ENCODE assay signal across 31 mouse cellular contexts in the genomic region with DNA sequence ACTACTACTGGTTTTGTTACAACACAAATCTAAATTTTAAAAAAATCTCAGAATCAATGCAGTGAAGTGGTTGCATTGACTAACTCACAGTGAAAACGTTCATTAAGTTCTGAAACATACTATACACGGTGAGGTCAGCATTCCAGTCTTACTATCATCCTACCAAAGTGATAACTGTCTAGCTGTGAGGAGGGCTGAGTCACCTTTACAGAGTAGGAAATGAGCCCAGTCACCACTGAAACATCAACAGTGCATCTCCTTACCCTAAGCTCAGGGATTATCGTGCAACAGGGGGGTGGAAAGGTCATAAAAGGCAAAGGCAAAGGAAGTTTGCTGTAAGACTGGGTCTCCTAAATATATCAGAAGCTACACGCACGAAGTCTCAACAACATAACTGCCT.
DNase-seq lines count a peak whose midpoint lies in the region; ATAC-seq and TF ChIP-seq lines count a peak whose summit lies in the region.
"Had no signal": no experiment of that assay in that cellular context is flagged by ENCODE, and none has a peak within 500 bp of the region (broad histone marks: within the 10 kb centered on the region; RNA-seq: fewer than 3 reads in every experiment).

No protein-coding gene starts in this region.

- H3K9me3 ChIP-seq in liver, embryonic 14.5 days (ENCODE audit: control insufficient read depth, low read length): no peaks in the 10 kb centered on the region
- H3K9me3 ChIP-seq in liver, postnatal 0 days (ENCODE audit: low read length): no peaks in the 10 kb centered on the region
- H3K9me3 ChIP-seq in liver, embryonic 15.5 days (replicated peaks): no peaks in the 10 kb centered on the region
- no peaks in the 10 kb centered on the region for H3K9me3 ChIP-seq in forebrain, embryonic 15.5 days
- H3K9me3 ChIP-seq: embryonic facial prominence, embryonic 10.5 days; embryonic facial prominence, embryonic 13.5 days; forebrain, embryonic 10.5 days; forebrain, embryonic 13.5 days; heart, embryonic 12.5 days; heart, embryonic 15.5 days; hindbrain, embryonic 10.5 days had no signal

- no peak overlapping the region for H3K4me2 ChIP-seq in liver, embryonic 14.5 days (ENCODE audit: low read depth)
- no peak overlapping the region for H3K4me2 ChIP-seq in liver, postnatal 0 days (ENCODE audit: low read depth, low read length)
- H3K4me2 ChIP-seq in liver, embryonic 15.5 days: no peak overlapping the region
- no peak overlapping the region for H3K4me2 ChIP-seq in forebrain, embryonic 15.5 days (replicated peaks)
- H3K4me2 ChIP-seq: embryonic facial prominence, embryonic 13.5 days; forebrain, embryonic 13.5 days; heart, embryonic 12.5 days; heart, embryonic 15.5 days; hindbrain, embryonic 14.5 days had no signal

- no peak for TF ChIP-seq CTCF in liver, embryonic 14.5 days (IDR thresholded peaks at IDR 0.05; ENCODE audit: low read depth)
- no peak for TF ChIP-seq CTCF in liver, postnatal 0 days (IDR thresholded peaks at IDR 0.05; ENCODE audit: low read depth)
- no peak for TF ChIP-seq CTCF in Patski (IDR thresholded peaks at IDR 0.05)

- DNase-seq in liver, embryonic 14.5 days (ENCODE audit: low read depth in 3 of 3, low spot score in 3 of 3): no peak
- DNase-seq in liver, postnatal 0 days: no peak
- peak; percentile 17 for DNase-seq in Patski (ENCODE audit: low read depth, low spot score)
- DNase-seq in gastrocnemius, postnatal 36 days: no peak
- DNase-seq in T-cell, adult 2 months (ENCODE audit: low spot score): no peak
- DNase-seq: adrenal gland, adult 8-10 months; adrenal gland, postnatal 25 days; cerebellum, adult 18-20 months; cerebellum, adult 9-10 months; cerebellum, postnatal 14 days; embryo, embryonic 11 days; forebrain, postnatal 0 days; gastrocnemius, adult 2 months; gastrocnemius, postnatal 14 days; heart, adult 18-20 months; heart, postnatal 10 days; heart, postnatal 36 days had no signal

- H3K27me3 ChIP-seq in liver, embryonic 14.5 days (ENCODE audit: control insufficient read depth, insufficient read depth, low read length): no peaks in the 10 kb centered on the region
- no peaks in the 10 kb centered on the region for H3K27me3 ChIP-seq in liver, postnatal 0 days (ENCODE audit: insufficient read depth, low read length)
- H3K27me3 ChIP-seq in Patski: no peaks in the 10 kb centered on the region
- H3K27me3 ChIP-seq in liver, embryonic 15.5 days: no peaks in the 10 kb centered on the region
- no peaks in the 10 kb centered on the region for H3K27me3 ChIP-seq in forebrain, embryonic 15.5 days
- H3K27me3 ChIP-seq: embryonic facial prominence, embryonic 13.5 days; forebrain, embryonic 13.5 days; heart, embryonic 12.5 days; heart, embryonic 15.5 days had no signal

- POLR2A ChIA-PET in Patski (lab: Charles Lee): no interaction called here

- CTCF ChIA-PET in Patski (lab: Charles Lee): interaction anchor here (0.9 kb wide), 2 partner anchors 11 to 12 kb away, joined by 3 read pairs; no protein-coding TSS in a partner anchor

- 52% methylated on average over 5 of the region's 5 CpGs for WGBS in liver, embryonic 14.5 days (ENCODE audit: insufficient replicate concordance)
- 63% methylated on average over 5 of the region's 5 CpGs for WGBS in liver, postnatal 0 days (ENCODE audit: insufficient replicate concordance)
- 53% methylated on average over 5 of the region's 5 CpGs for WGBS in liver, embryonic 15.5 days (ENCODE audit: insufficient replicate concordance)
- WGBS in forebrain, embryonic 15.5 days: 89% methylated on average over 5 of the region's 5 CpGs

- no peak overlapping the region for H3K27ac ChIP-seq in liver, embryonic 14.5 days
- H3K27ac ChIP-seq in liver, postnatal 0 days (ENCODE audit: low read depth): no peak overlapping the region
- no peak overlapping the region for H3K27ac ChIP-seq in liver, embryonic 15.5 days (replicated peaks)
- no peak overlapping the region for H3K27ac ChIP-seq in forebrain, embryonic 15.5 days (replicated peaks)
- H3K27ac ChIP-seq: embryonic facial prominence, embryonic 10.5 days; embryonic facial prominence, embryonic 13.5 days; forebrain, embryonic 10.5 days; forebrain, embryonic 13.5 days; gastrocnemius, adult 2 months; heart, embryonic 15.5 days; hindbrain, embryonic 10.5 days; hindbrain, embryonic 14.5 days; hindbrain, postnatal 0 days had no signal

- in situ Hi-C loops in Patski (cut with MboI; ENCODE audit: low pct_unique_long_range_greater_than_20kb): no loop called here

- TF ChIP-seq EP300 in liver, embryonic 14.5 days (IDR thresholded peaks at IDR 0.05; ENCODE audit: low read depth): no peak
- TF ChIP-seq EP300 in liver, postnatal 0 days (IDR thresholded peaks at IDR 0.05; ENCODE audit: low read depth): no peak

- ATAC-seq in liver, embryonic 14.5 days (ENCODE audit: insufficient read depth): peak; percentile 65; the same call in 1 of the 2 replicates
- no peak for ATAC-seq in liver, postnatal 0 days
- peak; percentile 87 for ATAC-seq in Patski
- ATAC-seq in liver, embryonic 15.5 days (ENCODE audit: insufficient read depth): peak; percentile 75
- ATAC-seq in forebrain, embryonic 15.5 days (replicated peaks): no peak
- ATAC-seq: activated CD4-positive, CD25-positive, alpha-beta regulatory T cell, adult 4 months; forebrain, embryonic 13.5 days; forebrain, postnatal 0 days; hindbrain, postnatal 0 days; inflammation-experienced regulatory T-cells, adult 6 months; intestine, embryonic 16.5 days had no signal

- no peak overlapping the region for H3K4me3 ChIP-seq in liver, embryonic 14.5 days (ENCODE audit: insufficient read depth in 1 of 2, low read depth in 2 of 2, low read length in 2 of 2)
- H3K4me3 ChIP-seq in liver, postnatal 0 days (ENCODE audit: low read depth, low read length): no peak overlapping the region
- H3K4me3 ChIP-seq in liver, embryonic 15.5 days (replicated peaks): no peak overlapping the region
- no peak overlapping the region for H3K4me3 ChIP-seq in forebrain, embryonic 15.5 days
- H3K4me3 ChIP-seq: embryonic facial prominence, embryonic 10.5 days; embryonic facial prominence, embryonic 13.5 days; forebrain, embryonic 10.5 days; forebrain, embryonic 13.5 days; gastrocnemius, adult 2 months; heart, embryonic 12.5 days; heart, embryonic 15.5 days; hindbrain, embryonic 10.5 days had no signal

- no peaks in the 10 kb centered on the region for H3K36me3 ChIP-seq in liver, embryonic 14.5 days (replicated peaks; ENCODE audit: control insufficient read depth, insufficient read depth, low read depth)
- H3K36me3 ChIP-seq in liver, postnatal 0 days (replicated peaks; ENCODE audit: insufficient read depth, low read length): no peaks in the 10 kb centered on the region
- H3K36me3 ChIP-seq in liver, embryonic 15.5 days (replicated peaks): no peaks in the 10 kb centered on the region
- no peaks in the 10 kb centered on the region for H3K36me3 ChIP-seq in forebrain, embryonic 15.5 days
- H3K36me3 ChIP-seq: embryonic facial prominence, embryonic 10.5 days; embryonic facial prominence, embryonic 13.5 days; forebrain, embryonic 10.5 days; heart, embryonic 12.5 days; heart, embryonic 15.5 days; hindbrain, embryonic 10.5 days had no signal

- H3K4me1 ChIP-seq in liver, embryonic 14.5 days (replicated peaks; ENCODE audit: control insufficient read depth in 2 of 2, insufficient read depth in 2 of 2, low read length in 1 of 2): no peaks in the 10 kb centered on the region
- H3K4me1 ChIP-seq in liver, postnatal 0 days (ENCODE audit: insufficient read depth): no peaks in the 10 kb centered on the region
- no peaks in the 10 kb centered on the region for H3K4me1 ChIP-seq in liver, embryonic 15.5 days (replicated peaks)
- no peaks in the 10 kb centered on the region for H3K4me1 ChIP-seq in forebrain, embryonic 15.5 days
- H3K4me1 ChIP-seq: embryonic facial prominence, embryonic 10.5 days; embryonic facial prominence, embryonic 13.5 days; forebrain, embryonic 10.5 days; forebrain, embryonic 13.5 days; heart, embryonic 12.5 days; heart, embryonic 15.5 days; hindbrain, embryonic 10.5 days had no signal

- intact Hi-C loops in gastrocnemius, postnatal 36 days (cut with DNase I): no loop called here

- no peak overlapping the region for H3K9ac ChIP-seq in liver, embryonic 14.5 days (replicated peaks)
- no peak overlapping the region for H3K9ac ChIP-seq in liver, postnatal 0 days (replicated peaks)
- no peak overlapping the region for H3K9ac ChIP-seq in liver, embryonic 15.5 days
- no peak overlapping the region for H3K9ac ChIP-seq in forebrain, embryonic 15.5 days (replicated peaks)
- H3K9ac ChIP-seq: embryonic facial prominence, embryonic 13.5 days; forebrain, embryonic 13.5 days; forebrain, postnatal 0 days; heart, embryonic 12.5 days; heart, embryonic 15.5 days; hindbrain, embryonic 14.5 days had no signal

Comparison
In these comparisons a context has a peak if more than half of its experiments do, and no peak if none do; other contexts are left out.
1. ATAC-seq: peak in liver, embryonic 14.5 days (single experiment), Patski (single experiment) and liver, embryonic 15.5 days (single experiment); none in liver, postnatal 0 days (single experiment) and forebrain, embryonic 15.5 days (single experiment).